Mouse (Mus musculus) heart, postnatal 0 days (tissue): ENCODE measurements around the gene Cdca5.

Experiments used
- CTCF ChIP-seq: IDR thresholded peaks from 2 replicates; pipeline ENCODE4 v1.5.1; 2016; ENCODE audit warnings: antibody characterized with exemption, control low read depth, low read depth
- EP300 ChIP-seq: IDR thresholded peaks from 2 replicates; pipeline ENCODE4 v1.6.1; 2016; ENCODE audit warnings: antibody characterized with exemption, low read depth

GRCm38 (mm10) chr19:6105586-6105985, 20.8 kb downstream of the Cdca5 start, which contains the start of gene Naaladl1:
- TF ChIP-seq CTCF (no peak), EP300 (no peak)
